Mouse (Mus musculus) heart, postnatal 14 days (tissue): ENCODE measurements at regions not wholly inside any gene's neighbourhood (a gene's known extent, or its start where the extent isn't known, plus 50 kb on each side); places are given as distances from the start of the nearest gene placed in this dataset.

Experiments used
- DNase-seq, 2 experiments: peaks; one replicate each; pipeline ENCODE4 v3.0.0; 2021 to 2022
- intact Hi-C: fragments of 180-260 bp; cut with DNase I; formaldehyde crosslinking; loops from one replicate; pipeline ENCODE4 v1.15.1; 2025

GRCm38 (mm10) chrX:52668679-52669078 lies 54.9 kb upstream of the Gpc3 start:
- DNase-seq: peak; percentile 7 to 33
- intact Hi-C loops: no loop called here

DNA sequence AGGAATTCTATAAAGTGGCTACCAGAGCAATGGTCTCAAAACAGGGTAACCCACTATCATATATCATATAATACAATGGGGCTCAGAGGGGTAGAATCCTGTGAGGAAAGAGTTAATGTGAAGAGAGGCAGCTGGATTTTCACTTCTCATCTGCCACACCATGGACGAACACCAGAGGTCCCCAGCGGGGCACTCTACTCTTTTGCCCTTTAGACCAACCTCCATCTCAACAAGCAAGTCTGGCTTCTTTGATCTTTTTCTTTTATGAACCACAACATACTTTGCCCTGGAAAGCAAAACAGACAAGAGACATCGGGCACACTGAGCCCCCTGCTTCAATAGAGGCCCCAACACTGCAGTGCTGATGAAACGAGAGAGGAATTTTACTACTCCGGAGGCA lies 65.3 kb upstream of the Gpc3 start:
- intact Hi-C loops: no loop called here

GRCm38 (mm10) chrX:52694392-52694791 lies 80.6 kb upstream of the Gpc3 start:
- DNase-seq: no peak
- intact Hi-C loops: loop anchor here (10.0 kb wide), 1 partner anchor 240 kb away; no protein-coding TSS in a partner anchor

More for the DNA sequence above, 65.3 kb upstream of the Gpc3 start:
- DNase-seq: peak in 1 of 2 experiments; percentile 1

GRCm38 (mm10) chrX:52699615-52700014 lies 85.9 kb upstream of the Gpc3 start:
- intact Hi-C loops: loop anchor here (10.0 kb wide), 1 partner anchor 245 kb away; no protein-coding TSS in a partner anchor
- no peak for DNase-seq

DNA sequence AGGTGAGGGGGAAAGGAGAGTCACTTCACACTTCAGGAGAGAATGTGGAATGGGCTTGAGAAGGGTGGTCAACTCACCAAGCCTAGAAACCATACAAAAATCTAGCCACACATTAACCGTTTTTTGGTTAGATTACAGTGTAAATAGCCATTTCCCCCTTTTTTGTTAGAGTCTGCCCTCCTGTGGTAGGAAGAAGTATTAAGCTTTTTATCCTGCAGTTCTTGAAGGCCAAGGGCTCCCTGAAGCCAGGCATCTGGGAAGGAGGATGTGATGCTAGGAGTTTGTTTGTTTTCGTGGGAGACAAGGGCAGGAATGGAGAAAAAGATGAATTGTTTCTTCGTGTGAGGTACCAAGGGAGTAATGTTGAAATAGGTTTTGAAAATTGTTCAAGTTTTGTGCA lies 73.5 kb upstream of the Ccdc160 start:
- peak in 1 of 2 experiments; percentile 4 for DNase-seq
- intact Hi-C loops: loop anchor here (5.0 kb wide), 1 partner anchor 265 kb away; no protein-coding TSS in a partner anchor

GRCm38 (mm10) chrX:52738116-52738515 lies 52.9 kb upstream of the Ccdc160 start:
- no peak for DNase-seq
- intact Hi-C loops: no loop called here
